Mouse (Mus musculus) neural tube, embryonic 13.5 days (tissue): ENCODE data around the gene Tent4b. TPM values are rescaled to one million over a fixed set of nuclear protein-coding genes. Genes with fewer than 3 reads are reported as not detected.
A peak's percentile ranks its signal among the peaks of the same experiment; 100 is the strongest.

Experiments
- ATAC-seq: fragments of 200-750 bp; cut with Nextera tagmentation; 2 replicates; pipeline ENCODE4 v1.8.0; 2017; ENCODE audit warnings: low read depth, mild to moderate bottlenecking, moderate TSS enrichment, moderate library complexity
- H3K27ac ChIP-seq: fragments of 300-500 bp; sonication (generic); replicated peaks from 2 replicates; pipeline ENCODE4 v1.5.1; 2015; ENCODE audit warnings: moderate library complexity, mild to moderate bottlenecking, inconsistent platforms
- H3K27me3 ChIP-seq: fragments of 300-500 bp; sonication (generic); 2 replicates; pipeline ENCODE4 v1.6.1; 2015; ENCODE audit warnings: mild to moderate bottlenecking, inconsistent platforms
- H3K36me3 ChIP-seq: fragments of 300-500 bp; sonication (generic); 2 replicates; pipeline ENCODE4 v1.6.1; 2015; ENCODE audit warnings: mild to moderate bottlenecking, inconsistent platforms
- H3K4me1 ChIP-seq: fragments of 300-500 bp; sonication (generic); replicated peaks from 2 replicates; pipeline ENCODE4 v1.6.1; 2015; ENCODE audit warnings: inconsistent platforms
- H3K4me2 ChIP-seq: fragments of 300-500 bp; sonication (generic); 2 replicates; pipeline ENCODE4 v1.6.1; 2015; ENCODE audit warnings: inconsistent platforms, mild to moderate bottlenecking, moderate library complexity
- H3K4me3 ChIP-seq: fragments of 300-500 bp; sonication (generic); 2 replicates; pipeline ENCODE4 v1.5.1; 2015; ENCODE audit warnings: mild to moderate bottlenecking, inconsistent platforms
- H3K9ac ChIP-seq: fragments of 300-500 bp; sonication (generic); 2 replicates; pipeline ENCODE4 v1.6.1; 2015; ENCODE audit warnings: moderate library complexity, mild to moderate bottlenecking, inconsistent platforms
- H3K9me3 ChIP-seq: fragments of 300-500 bp; sonication (generic); 2 replicates; pipeline ENCODE4 v1.6.1; 2016; ENCODE audit warnings: inconsistent platforms
- WGBS: fragments of 180-500 bp; shearing (Covaris S2); methylation state at CpG from one replicate; pipeline ENCODE4 v1.1.7; 2015; 5-methylcytosine and 5-hydroxymethylcytosine counted together
- polyA plus RNA-seq: library from polyadenylated mRNA; unstranded; fragments of >200 nt; fragmentation: Nextera tagmentation; extraction: Ambion mirVana; gene quantifications from 2 replicates; pipeline ENCODE4 v1.2.1, GENCODE M21; 2015

Tent4b gene
- polyA plus RNA-seq, 1 experiment from 2014 or later: 10.0 TPM

DNA sequence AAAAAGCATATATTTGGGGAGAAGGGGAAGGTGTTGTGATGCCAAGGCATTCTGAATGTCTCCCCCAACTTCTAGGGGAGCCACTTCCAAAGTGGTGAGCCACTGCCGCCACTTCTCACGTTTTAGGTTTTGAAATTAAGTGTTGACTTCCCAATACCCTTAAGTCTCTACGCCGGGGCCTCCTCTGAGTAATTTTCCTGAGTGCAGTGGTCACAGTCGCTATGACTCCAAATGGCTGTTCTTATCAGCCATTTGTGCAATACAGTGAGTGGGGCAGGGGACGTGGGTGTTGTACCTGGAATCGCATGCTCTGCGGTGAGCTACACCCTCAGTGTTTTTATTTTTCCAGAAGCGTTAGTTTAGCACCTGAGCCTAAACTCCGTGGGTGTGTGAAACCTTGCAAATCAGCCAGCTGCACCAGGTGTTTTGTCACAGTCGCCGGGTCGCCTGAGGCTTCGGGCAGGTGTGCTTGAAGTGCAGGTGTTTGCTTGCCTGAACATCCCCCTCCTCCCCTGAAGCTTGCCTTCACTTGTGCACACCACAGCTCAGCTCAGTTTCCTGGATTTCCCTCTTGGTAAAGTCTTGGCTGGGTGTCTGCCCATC lies 67.9 kb downstream of the Tent4b start:
- no peak overlapping the region for H3K27ac ChIP-seq
- H3K4me1 ChIP-seq: peaks cover 6% of the 10 kb centered on the region; the same call in 1 of the 2 replicates
- no peak overlapping the region for H3K4me2 ChIP-seq
- WGBS: 89% methylated on average over 14 of the region's 14 CpGs
- H3K9me3 ChIP-seq: no peaks in the 10 kb centered on the region
- no peak overlapping the region for H3K4me3 ChIP-seq
- no peak overlapping the region for H3K9ac ChIP-seq
- no peak for ATAC-seq
- H3K36me3 ChIP-seq: no peaks in the 10 kb centered on the region
- H3K27me3 ChIP-seq: peaks cover 8% of the 10 kb centered on the region

DNA sequence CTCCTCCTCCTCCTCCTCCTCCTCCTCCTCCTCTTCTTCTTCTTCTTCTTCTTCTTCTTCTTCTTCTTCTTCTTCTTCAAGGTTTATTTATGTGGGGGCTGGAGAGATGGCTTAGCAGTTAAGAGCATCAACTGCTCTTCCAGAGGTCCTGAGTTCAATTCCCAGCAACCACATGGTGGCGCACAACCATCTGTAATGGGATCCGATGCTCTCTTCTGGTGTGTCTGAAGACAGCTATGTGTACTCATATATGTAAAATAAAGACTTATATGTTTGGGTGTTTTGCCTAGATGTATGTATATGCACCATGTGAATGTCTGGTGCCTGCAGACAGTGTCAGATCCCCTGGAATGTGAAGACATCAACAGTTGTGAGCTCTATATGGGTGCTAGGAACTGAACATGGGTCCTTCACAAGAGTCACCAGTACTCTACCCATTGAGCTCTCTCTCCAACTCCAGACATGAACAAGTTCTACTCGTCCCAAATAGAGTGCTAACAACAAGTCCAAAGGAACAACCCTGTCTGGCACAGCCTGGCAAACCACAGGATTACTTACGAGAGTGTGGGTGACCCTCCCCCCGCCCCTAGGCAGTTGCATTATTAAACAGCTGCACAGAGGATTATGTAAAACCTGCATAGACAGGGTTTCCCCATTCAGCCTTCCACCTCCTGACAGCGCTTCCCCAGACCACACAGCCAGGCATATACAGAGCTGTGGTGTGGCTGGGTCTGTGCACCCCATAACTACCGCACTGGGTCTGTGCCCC lies 70.3 kb downstream of the Tent4b start:
- Histone ChIP-seq H3K4me3 (no peak overlapping the region), H3K4me2 (no peak overlapping the region), H3K27me3 (peaks cover 32% of the 10 kb centered on the region), H3K36me3 (no peaks in the 10 kb centered on the region), H3K4me1 (peaks cover 10% of the 10 kb centered on the region), H3K9me3 (no peaks in the 10 kb centered on the region), H3K27ac (no peak overlapping the region), H3K9ac (no peak overlapping the region)
- no peak for ATAC-seq
- WGBS: 68% methylated on average over 7 of the region's 7 CpGs

DNA sequence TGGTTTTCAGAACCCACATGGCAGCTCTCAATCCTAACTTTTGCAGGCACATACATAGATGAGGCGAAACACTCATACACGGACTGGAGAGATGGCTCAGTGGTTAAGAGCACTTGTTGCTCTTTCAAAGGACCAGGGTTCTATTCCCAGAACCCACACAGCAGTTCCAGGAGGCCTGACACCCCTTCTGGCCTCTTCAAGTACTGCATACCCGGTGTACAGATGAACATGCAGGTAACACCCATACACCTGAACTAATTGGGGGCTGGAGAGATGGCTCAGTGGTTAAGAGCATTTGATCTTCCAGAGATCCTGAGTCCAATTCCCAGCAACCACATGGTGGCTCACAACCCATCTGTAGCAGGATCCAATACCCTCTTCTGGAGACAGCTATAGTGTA lies 71.1 kb downstream of the Tent4b start:
- no peak for ATAC-seq
- Histone ChIP-seq H3K27me3 (peaks cover 34% of the 10 kb centered on the region), H3K9ac (no peak overlapping the region), H3K4me2 (no peak overlapping the region), H3K9me3 (no peaks in the 10 kb centered on the region), H3K36me3 (no peaks in the 10 kb centered on the region), H3K4me1 (peaks cover 10% of the 10 kb centered on the region), H3K27ac (no peak overlapping the region), H3K4me3 (no peak overlapping the region)
- WGBS: 71% methylated on average over 3 of the region's 3 CpGs

DNA sequence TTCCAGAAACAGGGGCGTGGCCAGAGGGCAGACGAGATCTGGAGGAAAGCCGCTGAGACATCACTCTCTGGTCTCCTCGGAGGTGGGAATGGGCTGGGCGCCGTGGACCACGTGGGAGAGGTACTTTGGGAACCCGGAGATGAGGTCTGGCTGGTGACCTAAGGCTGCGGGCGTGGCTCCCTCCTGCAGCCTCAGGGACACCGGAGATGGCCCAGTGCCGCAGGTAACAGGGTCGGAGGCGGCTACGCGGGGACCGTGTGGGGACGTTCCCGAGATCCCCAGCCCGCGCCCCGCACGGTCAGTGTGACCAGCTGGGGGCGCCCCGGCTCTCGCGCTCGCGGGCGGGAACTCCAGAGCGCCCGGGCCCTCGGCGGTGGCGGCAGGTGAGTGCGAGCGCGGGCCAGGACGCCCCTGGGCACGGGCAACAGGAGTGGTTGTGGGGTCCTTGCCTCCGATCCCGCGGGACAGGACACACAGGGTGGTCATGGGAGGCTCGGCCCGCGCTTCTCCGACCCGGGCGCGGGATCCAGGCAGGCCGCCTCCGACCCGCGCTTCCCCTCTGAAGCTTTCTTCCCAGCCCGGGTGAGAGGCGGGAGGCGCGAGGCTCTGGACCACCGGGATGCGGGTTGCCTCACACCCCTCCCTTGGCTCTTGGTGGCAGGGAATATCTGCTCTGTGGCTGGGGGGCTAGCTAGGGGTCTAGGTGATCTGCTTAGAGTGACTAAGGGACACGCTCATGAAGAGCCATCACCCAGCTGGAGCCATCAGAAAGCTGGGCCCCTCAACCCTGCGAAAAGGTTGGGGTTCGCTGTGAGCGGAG lies 73.4 kb downstream of the Tent4b start, which contains the start of gene Adcy7:
Gene Adcy7, plus strand, starts transcription at position 173 of the 820 bp plus-strand sequence.
- WGBS: 4% methylated on average over 62 of the region's 64 CpGs
- Histone ChIP-seq H3K4me2 (peak within 1 kb of the TSS; percentile 90), H3K27me3 (peaks cover 34% of the 10 kb centered on the region), H3K9ac (peak within 1 kb of the TSS; percentile 71), H3K4me3 (peak within 1 kb of the TSS; percentile 45), H3K36me3 (no peaks in the 10 kb centered on the region), H3K9me3 (no peaks in the 10 kb centered on the region), H3K27ac (no peak within 1 kb of the TSS), H3K4me1 (peaks cover 10% of the 10 kb centered on the region)
- peak; percentile 77 for ATAC-seq

DNA sequence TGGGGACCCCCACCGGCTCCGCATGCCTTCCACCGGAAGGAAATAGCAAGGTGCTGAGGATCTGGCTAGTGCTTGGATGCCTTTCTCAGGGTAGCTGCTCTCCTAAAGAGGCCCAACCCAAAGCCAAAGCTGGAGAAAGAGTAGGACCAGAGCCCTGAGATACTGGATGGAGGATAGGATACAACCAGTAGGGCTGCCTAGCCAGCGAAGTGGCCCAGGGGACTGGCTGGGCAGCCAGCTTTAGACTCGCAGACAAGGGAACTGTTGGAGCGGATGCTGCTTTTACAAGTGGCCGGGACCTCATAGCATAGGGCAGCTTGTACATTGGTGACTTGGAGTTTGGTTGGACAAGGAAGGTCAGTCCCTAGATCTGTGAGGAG lies 74.0 kb downstream of the Tent4b start:
- H3K4me1 ChIP-seq: peaks cover 10% of the 10 kb centered on the region
- no peaks in the 10 kb centered on the region for H3K36me3 ChIP-seq
- H3K4me2 ChIP-seq: peak overlapping the region; percentile 90
- peak overlapping the region; percentile 71 for H3K9ac ChIP-seq
- no peaks in the 10 kb centered on the region for H3K9me3 ChIP-seq
- ATAC-seq: no peak
- WGBS: 63% methylated on average over 7 of the region's 7 CpGs
- peaks cover 34% of the 10 kb centered on the region for H3K27me3 ChIP-seq
- H3K27ac ChIP-seq: no peak overlapping the region
- H3K4me3 ChIP-seq: peak overlapping the region; percentile 45

DNA sequence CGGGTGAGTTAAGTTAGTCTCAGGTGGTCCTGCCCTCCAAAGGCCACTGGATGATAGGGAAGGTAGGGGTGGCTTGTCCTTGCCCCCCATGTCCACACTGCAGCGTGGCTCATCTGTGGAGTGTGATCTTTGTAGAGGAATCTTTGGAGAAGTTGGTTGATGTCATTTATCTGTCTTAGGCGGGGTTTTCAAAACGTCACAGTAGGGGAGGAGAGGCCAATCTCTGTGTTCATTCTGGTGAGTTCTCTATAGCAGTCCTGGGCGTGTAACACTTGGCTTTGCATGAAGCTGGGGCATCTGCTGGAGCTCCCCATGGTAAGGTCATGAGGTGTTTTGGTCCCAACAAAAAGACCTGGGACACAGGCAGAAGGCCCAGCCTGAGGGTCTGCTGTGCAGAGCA lies 75.1 kb downstream of the Tent4b start:
- ATAC-seq: no peak
- Histone ChIP-seq H3K36me3 (no peaks in the 10 kb centered on the region), H3K4me2 (no peak overlapping the region), H3K4me1 (peaks cover 10% of the 10 kb centered on the region), H3K27ac (no peak overlapping the region), H3K9ac (no peak overlapping the region), H3K27me3 (peaks cover 34% of the 10 kb centered on the region), H3K4me3 (no peak overlapping the region), H3K9me3 (no peaks in the 10 kb centered on the region)
- 90% methylated on average over 5 of the region's 5 CpGs for WGBS

DNA sequence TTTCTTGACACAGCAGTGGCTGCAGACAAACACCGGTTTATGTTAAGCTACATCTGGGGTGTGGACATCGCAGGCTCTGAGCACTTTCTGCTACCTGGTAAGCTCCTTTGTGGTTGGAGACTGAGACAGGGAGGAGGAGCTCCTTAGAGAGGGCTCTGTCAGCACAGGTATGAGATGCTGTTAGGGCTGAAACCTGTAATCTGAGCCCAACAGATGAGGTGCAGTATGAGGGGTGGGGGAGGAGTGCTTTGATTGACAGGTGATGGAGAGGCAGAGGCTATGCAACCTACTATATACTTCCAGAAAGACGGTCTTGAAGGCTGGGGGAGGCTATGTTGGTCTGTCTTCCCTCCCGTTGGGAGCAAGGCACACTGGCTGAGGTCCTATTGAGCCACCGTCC lies 80.2 kb downstream of the Tent4b start:
- Histone ChIP-seq H3K4me1 (no peaks in the 10 kb centered on the region), H3K27ac (no peak overlapping the region), H3K4me2 (no peak overlapping the region), H3K27me3 (0 out of 2 replicates have a peak, but pooled peaks cover 2% of the 10 kb centered on the region), H3K9ac (no peak overlapping the region), H3K36me3 (no peaks in the 10 kb centered on the region), H3K9me3 (no peaks in the 10 kb centered on the region), H3K4me3 (no peak overlapping the region)
- WGBS: 65% methylated on average over 5 of the region's 5 CpGs
- no peak for ATAC-seq

DNA sequence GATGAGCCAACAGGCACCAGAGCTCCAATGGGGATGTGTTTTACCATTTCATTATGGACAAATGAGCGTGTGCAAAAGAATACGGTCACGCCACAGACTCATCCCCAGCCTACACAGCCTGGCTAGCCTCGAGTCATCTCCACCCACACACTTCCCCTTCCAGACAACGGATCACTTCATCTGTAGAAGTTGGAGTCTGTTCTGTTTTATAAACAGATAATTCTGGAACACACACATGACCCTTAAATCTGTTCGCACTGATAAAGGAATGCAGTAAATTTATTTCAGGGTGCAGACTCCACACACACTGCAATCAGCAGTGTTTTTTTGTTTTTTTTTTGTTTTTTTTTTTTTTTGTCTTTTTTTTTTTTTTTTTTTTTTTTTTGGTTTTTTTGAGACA lies 80.7 kb downstream of the Tent4b start:
- Histone ChIP-seq H3K36me3 (no peaks in the 10 kb centered on the region), H3K27ac (no peak overlapping the region), H3K4me3 (no peak overlapping the region), H3K9ac (no peak overlapping the region), H3K4me2 (no peak overlapping the region), H3K27me3 (no peaks in the 10 kb centered on the region), H3K9me3 (no peaks in the 10 kb centered on the region), H3K4me1 (peaks cover 2% of the 10 kb centered on the region; the same call in 1 of the 2 replicates)
- no peak for ATAC-seq
- 75% methylated on average over 6 of the region's 6 CpGs for WGBS

DNA sequence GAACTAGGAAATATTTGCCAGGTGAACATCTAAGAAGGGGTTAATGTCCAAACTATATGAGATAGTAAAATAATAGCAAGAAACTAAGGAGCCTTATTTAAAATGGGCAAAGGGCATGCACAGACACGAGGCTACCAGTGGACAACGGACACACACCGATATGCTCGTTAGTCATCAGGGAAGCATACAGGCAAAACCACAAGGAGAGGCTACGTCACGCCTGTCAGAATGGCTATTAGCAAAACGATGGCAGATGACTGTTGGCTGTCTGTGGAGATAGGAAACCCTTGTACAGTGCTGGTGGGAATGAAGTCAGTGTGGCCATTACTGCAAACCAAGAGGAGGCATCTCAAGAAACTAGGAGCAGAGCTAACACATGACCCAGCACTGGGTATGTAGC lies 81.9 kb downstream of the Tent4b start:
- no peak overlapping the region for H3K9ac ChIP-seq
- ATAC-seq: no peak
- H3K4me2 ChIP-seq: no peak overlapping the region
- 84% methylated on average over 7 of the region's 7 CpGs for WGBS
- no peaks in the 10 kb centered on the region for H3K36me3 ChIP-seq
- no peak overlapping the region for H3K27ac ChIP-seq
- H3K27me3 ChIP-seq: no peaks in the 10 kb centered on the region
- H3K4me1 ChIP-seq: peaks cover 5% of the 10 kb centered on the region; the same call in 1 of the 2 replicates
- no peak overlapping the region for H3K4me3 ChIP-seq
- H3K9me3 ChIP-seq: no peaks in the 10 kb centered on the region

DNA sequence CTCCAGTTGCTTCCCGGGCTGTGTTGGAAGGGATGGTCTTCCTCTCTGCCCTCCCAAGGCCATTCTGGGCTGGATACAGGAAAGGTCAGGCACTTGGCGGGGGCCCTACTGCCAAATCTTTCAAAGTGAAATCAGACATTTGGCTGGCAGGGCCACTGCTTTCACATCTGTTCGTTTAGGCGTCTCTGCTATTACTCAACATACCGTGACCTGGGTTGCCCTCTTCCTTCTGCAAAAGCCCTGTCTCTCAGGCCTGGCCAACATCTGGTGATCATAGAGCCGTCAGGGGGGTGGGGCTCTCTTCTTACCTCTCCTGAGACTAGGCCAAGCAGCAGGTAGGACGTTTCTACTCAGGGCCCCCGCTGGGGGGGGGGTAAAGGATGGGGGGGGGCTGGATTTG lies 83.7 kb downstream of the Tent4b start:
- Histone ChIP-seq H3K4me2 (no peak overlapping the region), H3K9me3 (no peaks in the 10 kb centered on the region), H3K27me3 (no peaks in the 10 kb centered on the region), H3K27ac (no peak overlapping the region), H3K36me3 (no peaks in the 10 kb centered on the region), H3K9ac (no peak overlapping the region), H3K4me3 (no peak overlapping the region), H3K4me1 (peaks cover 5% of the 10 kb centered on the region; the same call in 1 of the 2 replicates)
- no peak for ATAC-seq
- 62% methylated on average over 8 of the region's 8 CpGs for WGBS

DNA sequence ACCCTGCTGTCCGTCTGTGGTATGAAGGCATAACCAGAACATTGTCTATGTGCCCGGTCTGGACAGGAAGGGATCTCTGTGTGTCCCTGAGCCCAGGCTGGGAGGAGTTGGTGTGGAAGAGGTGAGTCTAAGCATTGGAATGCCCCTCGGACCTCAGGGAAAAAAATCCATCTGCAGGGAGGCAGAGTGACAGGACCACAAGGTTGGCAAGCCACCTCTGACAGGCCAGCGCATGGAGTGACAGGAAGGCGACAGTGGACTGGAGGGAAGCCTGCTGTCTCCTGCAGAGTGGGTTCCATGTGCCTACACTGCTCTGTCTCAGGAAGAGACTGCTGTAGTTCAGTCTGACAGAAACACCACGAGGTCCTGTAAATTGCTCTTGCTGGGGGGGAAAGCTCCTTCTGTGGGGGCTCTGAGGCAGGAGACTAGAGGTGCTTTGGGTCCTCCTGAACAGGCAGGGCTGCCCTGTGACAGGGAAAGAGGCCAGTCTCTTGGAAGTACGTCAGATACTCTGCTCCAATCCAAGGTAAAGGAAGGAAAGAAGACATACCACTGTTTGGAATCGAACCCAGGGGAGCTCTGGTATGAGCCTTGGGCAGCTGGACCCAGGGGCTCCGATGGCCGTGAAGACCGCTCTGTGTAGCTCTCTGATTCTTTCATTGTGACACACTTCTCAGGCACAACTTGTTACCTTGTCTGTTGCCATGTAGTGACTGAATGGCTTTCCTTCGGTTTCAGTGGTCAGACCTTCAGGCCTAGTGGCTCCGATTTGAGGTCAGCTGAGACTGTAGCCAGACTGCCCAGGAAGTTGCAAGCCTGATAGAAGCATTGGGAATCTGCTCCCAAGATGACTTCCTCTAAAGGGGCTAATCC lies 84.5 kb downstream of the Tent4b start:
- Histone ChIP-seq H3K4me1 (peaks cover 7% of the 10 kb centered on the region; the same call in 1 of the 2 replicates), H3K4me3 (no peak overlapping the region), H3K9ac (no peak overlapping the region), H3K27me3 (no peaks in the 10 kb centered on the region), H3K27ac (no peak overlapping the region), H3K4me2 (no peak overlapping the region), H3K36me3 (no peaks in the 10 kb centered on the region), H3K9me3 (no peaks in the 10 kb centered on the region)
- ATAC-seq: no peak
- WGBS: 86% methylated on average over 13 of the region's 13 CpGs
